Mouse (Mus musculus) kidney, embryonic 15.5 days (tissue): ENCODE results near the gene Gm20918. TPM values are rescaled to one million over a fixed set of nuclear protein-coding genes. Genes with fewer than 3 reads are reported as not detected.
"Not testable (repeated sequence)": the region's sequence is repeated elsewhere in the genome, so short reads cannot be mapped to it uniquely, and the experiment has no call there.

Experiments used
- ATAC-seq: fragments of 200-750 bp; cut with Nextera tagmentation; replicated peaks from 2 replicates; pipeline ENCODE4 v1.8.0; 2017; ENCODE audit warnings: moderate TSS enrichment; ENCODE audit not compliant: low FRiP score
- H3K27ac ChIP-seq: fragments of 300-500 bp; sonication (generic); 2 replicates; pipeline ENCODE4 v1.5.1; 2015; ENCODE audit warnings: mild to moderate bottlenecking, inconsistent platforms
- H3K27me3 ChIP-seq: fragments of 300-500 bp; sonication (generic); 2 replicates; pipeline ENCODE4 v1.6.1; 2015; ENCODE audit warnings: inconsistent platforms
- H3K36me3 ChIP-seq: fragments of 300-500 bp; sonication (generic); 2 replicates; pipeline ENCODE4 v1.6.1; 2015; ENCODE audit warnings: inconsistent platforms
- H3K4me1 ChIP-seq: fragments of 300-500 bp; sonication (generic); 2 replicates; pipeline ENCODE4 v1.6.1; 2015; ENCODE audit warnings: inconsistent platforms
- H3K4me2 ChIP-seq: fragments of 300-500 bp; sonication (generic); 2 replicates; pipeline ENCODE4 v1.6.1; 2015; ENCODE audit warnings: moderate library complexity, mild to moderate bottlenecking, inconsistent platforms
- H3K4me3 ChIP-seq: fragments of 300-500 bp; sonication (generic); replicated peaks from 2 replicates; pipeline ENCODE4 v1.5.1; 2015; ENCODE audit warnings: mild to moderate bottlenecking, inconsistent platforms
- H3K9ac ChIP-seq: fragments of 300-500 bp; sonication (generic); 2 replicates; pipeline ENCODE4 v1.6.1; 2015; ENCODE audit warnings: mild to moderate bottlenecking, inconsistent platforms
- H3K9me3 ChIP-seq: fragments of 300-500 bp; sonication (generic); replicated peaks from 2 replicates; pipeline ENCODE4 v1.6.1; 2016; ENCODE audit warnings: inconsistent platforms
- polyA plus RNA-seq: library from polyadenylated mRNA; unstranded; fragments of >200 nt; fragmentation: Nextera tagmentation; extraction: Ambion mirVana; gene quantifications from 2 replicates; pipeline ENCODE4 v1.2.1, GENCODE M21; 2015

Gene Gm20918
- polyA plus RNA-seq: not detected in 2 replicates

DNA sequence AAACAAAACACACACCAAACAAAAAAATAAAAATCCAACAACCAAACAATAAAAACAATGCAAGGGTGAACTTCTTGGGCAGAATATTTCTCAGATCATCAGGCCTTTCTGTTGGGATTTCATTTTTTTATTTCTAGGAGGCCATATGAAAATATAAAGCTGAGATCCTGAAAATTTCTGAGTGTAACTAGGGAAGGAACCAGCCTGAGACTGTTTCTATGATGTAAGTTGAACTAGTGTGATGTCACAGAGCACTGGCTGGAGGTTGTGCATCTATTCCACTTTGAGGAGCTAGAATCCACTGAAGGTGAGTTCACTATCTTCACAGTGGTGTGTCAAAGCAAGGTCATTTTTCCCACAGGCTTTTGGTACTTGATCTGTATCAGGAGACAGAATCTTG is at the start of gene Gm20918:
TSS of gene Gm20918 (plus strand) at position 301 of the 400 bp plus-strand sequence.
- not testable (repeated sequence) for H3K4me3 ChIP-seq, H3K27me3 ChIP-seq, H3K36me3 ChIP-seq, H3K4me1 ChIP-seq, H3K9ac ChIP-seq, H3K27ac ChIP-seq, H3K9me3 ChIP-seq, ATAC-seq, H3K4me2 ChIP-seq

Other genes with a start within 250 kb of the Gm20918 start
- gene Gm21820, start 205.5 kb downstream of the Gm20918 start, polyA plus RNA-seq: not detected in 2 replicates